Mouse (Mus musculus) cerebellum, postnatal 4 days (tissue): ENCODE results near the gene Hoga1.

Source experiments
- DNase-seq, 2 experiments: peaks; one replicate each; pipeline ENCODE4 v3.0.0; 2022; ENCODE audit warnings: low spot score in 2 of 2, mixed read lengths in 1 of 2

Hoga1 gene

DNA sequence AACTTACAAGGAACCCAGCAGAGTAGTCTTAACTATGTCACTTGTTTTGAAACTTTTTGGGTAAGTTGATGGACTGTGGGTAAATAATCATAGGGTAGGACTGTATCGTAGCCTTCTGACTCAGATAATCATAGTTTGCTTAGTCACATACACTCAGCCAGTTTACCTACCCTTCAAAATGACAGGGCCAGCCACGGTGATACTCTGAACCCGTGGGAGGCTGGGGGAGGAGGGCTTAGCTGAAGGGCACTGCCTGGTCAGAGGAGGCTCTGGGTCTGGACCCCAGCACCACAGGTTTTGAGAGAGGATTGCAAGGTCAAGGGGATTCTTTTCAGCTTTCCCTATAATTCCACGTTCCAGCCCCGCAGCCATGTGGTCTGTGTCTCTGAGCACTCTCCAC lies 73.2 kb downstream of the Hoga1 start:
- DNase-seq: no peak

DNA sequence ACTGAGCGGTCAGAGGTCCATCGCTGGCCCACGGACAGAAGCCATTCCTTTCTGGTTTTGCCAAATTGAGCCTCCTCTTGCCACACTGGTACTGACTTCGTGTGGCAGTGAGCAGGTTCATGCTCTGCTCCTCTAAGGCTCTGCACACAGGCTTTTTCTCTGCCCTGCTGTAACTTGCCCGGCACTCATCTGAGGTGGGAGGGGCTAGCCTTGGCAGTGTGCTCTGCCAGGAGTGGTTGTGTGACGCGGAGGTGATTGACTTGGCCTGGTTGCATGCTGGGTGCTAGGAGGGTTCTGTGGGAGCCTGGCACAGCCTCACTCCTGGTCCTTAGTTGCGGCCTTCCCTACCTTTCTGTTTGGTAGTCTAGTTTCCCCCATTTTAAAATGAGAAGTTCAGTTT lies 75.0 kb downstream of the Hoga1 start:
- no peak for DNase-seq
